Mouse (Mus musculus): ENCODE measurements around the gene Gm44965. TPM values are rescaled to one million over a fixed set of nuclear protein-coding genes. Genes with fewer than 3 reads are reported as not detected.
"Not testable (repeated sequence)": the region's sequence is repeated elsewhere in the genome, so short reads cannot be mapped to it uniquely, and the experiment has no call there.

Gm44965 gene
- polyA plus RNA-seq, 1 experiment from 2014 or later, result not detected

GRCm38 (mm10) chr6:48610657-48611056 is 16.9 kb downstream of the Gm44965 start:
- Histone ChIP-seq H3K4me3 (no peak overlapping the region), H3K4me2 (replicated peaks) (no peak overlapping the region), H3K27me3 (no peaks in the 10 kb centered on the region), H3K36me3 (peaks cover 24% of the 10 kb centered on the region), H3K27ac (replicated peaks) (no peak overlapping the region), H3K9me3 (no peaks in the 10 kb centered on the region), H3K4me1 (no peaks in the 10 kb centered on the region), H3K9ac (replicated peaks) (no peak overlapping the region)
- 82% methylated on average over 3 of the region's 3 CpGs for WGBS
- ATAC-seq (replicated peaks), result no peak

DNA sequence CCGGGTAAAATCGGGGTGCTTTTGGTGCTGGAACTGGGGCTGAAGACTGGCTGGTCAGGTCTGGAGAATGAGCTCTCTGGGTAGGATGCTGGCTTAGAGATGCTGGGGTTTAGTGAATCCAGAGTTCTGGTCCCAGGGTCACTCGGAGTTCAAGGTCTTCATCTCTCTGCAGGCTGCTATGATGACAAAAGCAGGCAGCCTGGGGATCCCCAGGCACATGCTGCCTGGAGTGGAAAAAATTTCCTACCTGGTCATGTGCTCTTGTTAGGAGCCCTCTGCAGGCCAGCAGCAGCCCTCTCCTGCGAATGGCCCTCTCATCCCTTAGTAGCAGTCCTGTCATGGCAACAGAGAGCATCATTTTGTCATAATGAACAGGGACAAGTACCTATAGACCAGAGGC is 19.7 kb downstream of the Gm44965 start:
- H3K27ac ChIP-seq (replicated peaks), result no peak overlapping the region
- no peak for ATAC-seq (replicated peaks)
- H3K4me1 ChIP-seq, result no peaks in the 10 kb centered on the region
- peaks cover 24% of the 10 kb centered on the region for H3K36me3 ChIP-seq
- H3K4me3 ChIP-seq, result no peak overlapping the region
- H3K27me3 ChIP-seq, result no peaks in the 10 kb centered on the region
- 88% methylated on average over 4 of the region's 4 CpGs for whole genome bisulfite sequencing
- no peak overlapping the region for H3K9ac ChIP-seq (replicated peaks)
- H3K9me3 ChIP-seq, result no peaks in the 10 kb centered on the region
- no peak overlapping the region for H3K4me2 ChIP-seq (replicated peaks)

DNA sequence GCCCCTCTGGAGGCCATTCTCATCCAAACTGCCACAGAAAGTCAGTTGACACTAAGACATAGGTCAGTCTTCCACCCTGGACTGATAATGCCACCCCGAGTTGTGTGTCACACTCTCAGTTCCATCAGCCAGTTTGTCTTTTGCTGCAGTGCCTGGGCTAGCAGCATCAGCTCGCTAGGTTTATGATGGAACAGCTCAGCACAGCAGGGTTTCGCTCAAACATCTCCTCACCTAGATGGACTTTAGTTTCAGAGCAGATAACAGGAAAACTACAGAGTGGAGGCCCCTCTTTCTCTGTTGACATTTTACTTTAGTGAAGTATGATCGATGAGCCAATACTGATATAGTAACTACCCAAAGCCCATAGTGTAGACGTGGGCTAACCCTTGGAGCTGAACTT is 21.0 kb downstream of the Gm44965 start:
- Histone ChIP-seq H3K9ac (replicated peaks) (no peak overlapping the region), H3K4me2 (replicated peaks) (no peak overlapping the region), H3K36me3 (peaks cover 31% of the 10 kb centered on the region), H3K9me3 (no peaks in the 10 kb centered on the region), H3K27me3 (no peaks in the 10 kb centered on the region), H3K4me1 (no peaks in the 10 kb centered on the region), H3K4me3 (no peak overlapping the region), H3K27ac (replicated peaks) (no peak overlapping the region)
- no peak for ATAC-seq (replicated peaks)
- WGBS, result 93% methylated on average over 5 of the region's 5 CpGs

DNA sequence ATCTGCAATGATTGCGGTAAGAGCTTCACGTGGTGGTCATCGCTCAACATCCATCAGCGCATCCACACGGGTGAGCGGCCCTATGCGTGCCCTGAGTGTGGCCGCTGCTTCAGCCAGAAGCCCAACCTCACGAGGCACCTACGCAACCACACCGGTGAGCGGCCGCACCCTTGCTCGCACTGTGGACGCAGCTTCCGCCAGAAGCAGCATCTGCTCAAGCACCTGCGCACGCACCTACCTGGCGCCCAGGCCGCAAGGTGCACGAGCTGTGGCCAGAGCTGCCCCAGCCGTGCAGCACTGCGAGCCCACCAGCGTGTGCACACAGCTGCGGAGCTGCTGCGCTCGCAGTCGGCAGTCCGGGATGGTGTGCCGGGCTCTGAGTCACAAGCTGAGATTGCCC is 26.3 kb downstream of the Gm44965 start:
- Histone ChIP-seq H3K9me3 (no peaks in the 10 kb centered on the region), H3K4me2 (replicated peaks) (no peak overlapping the region), H3K36me3 (peaks cover 24% of the 10 kb centered on the region), H3K27me3 (no peaks in the 10 kb centered on the region), H3K4me3 (no peak overlapping the region), H3K4me1 (no peaks in the 10 kb centered on the region), H3K9ac (replicated peaks) (no peak overlapping the region), H3K27ac (replicated peaks) (no peak overlapping the region)
- ATAC-seq (replicated peaks), result no peak
- WGBS, result 91% methylated on average over 30 of the region's 30 CpGs

DNA sequence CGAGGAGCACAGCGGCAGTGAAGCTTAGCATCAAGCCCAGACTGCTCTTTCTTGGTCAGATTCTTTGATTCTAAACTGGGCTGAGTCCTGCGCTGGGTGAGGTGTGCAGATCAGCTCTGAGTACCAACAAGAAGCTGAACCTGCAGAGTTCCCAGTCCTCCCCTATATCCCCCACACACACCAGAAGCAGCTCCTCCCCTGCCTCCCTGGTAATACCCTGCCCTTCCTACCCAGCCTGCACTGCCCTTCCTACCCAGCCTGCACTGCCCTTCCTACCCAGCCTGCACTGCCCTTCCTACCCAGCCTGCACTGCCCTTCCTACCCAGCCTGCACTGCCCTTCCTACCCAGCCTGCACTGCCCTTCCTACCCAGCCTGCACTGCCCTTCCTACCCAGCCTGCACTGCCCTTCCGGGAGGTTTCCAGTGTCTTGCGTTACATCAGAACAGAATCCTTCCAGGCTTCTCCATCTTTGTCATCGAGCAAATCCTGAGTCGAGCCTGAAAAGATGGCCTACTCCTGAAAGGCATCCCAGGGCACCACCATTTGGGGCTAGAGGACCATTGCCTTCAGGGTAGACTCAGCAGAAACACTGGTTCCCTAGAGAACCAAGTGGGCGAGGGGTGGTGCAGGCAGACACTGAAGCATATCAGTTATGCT is 28.6 kb downstream of the Gm44965 start:
- not testable (repeated sequence) for H3K9me3 ChIP-seq; H3K4me3 ChIP-seq; ATAC-seq (replicated peaks); H3K9ac ChIP-seq (replicated peaks); H3K4me2 ChIP-seq (replicated peaks); H3K27ac ChIP-seq (replicated peaks); H3K27me3 ChIP-seq
- 85% methylated on average over 8 of the region's 8 CpGs for WGBS
- peaks cover 11% of the 10 kb centered on the region for H3K4me1 ChIP-seq
- peaks cover 19% of the 10 kb centered on the region for H3K36me3 ChIP-seq

DNA sequence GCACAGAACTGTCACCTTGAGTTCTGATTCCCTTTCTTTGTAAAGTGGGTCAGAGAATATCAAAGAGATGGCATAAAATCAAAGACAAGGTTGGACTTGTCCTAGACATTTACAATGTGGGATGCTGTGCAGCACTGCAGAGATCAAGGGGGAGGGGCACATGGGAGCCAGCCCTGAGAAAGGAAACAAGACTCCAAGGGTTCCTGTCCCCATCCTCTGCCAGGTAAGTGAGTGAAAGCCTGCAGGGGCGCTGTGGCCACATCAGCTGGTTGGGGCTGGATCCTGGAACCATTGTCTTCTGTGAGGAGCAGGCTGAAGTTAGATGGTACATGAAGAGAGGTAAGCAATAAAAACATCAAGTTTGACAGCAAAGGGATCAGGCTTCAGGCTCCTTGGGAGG is 29.7 kb downstream of the Gm44965 start:
- Histone ChIP-seq H3K4me1 (peaks cover 16% of the 10 kb centered on the region), H3K36me3 (peaks cover 19% of the 10 kb centered on the region), H3K4me3 (no peak overlapping the region), H3K9me3 (no peaks in the 10 kb centered on the region), H3K27ac (replicated peaks) (no peak overlapping the region), H3K4me2 (replicated peaks) (no peak overlapping the region), H3K27me3 (peaks cover 14% of the 10 kb centered on the region), H3K9ac (replicated peaks) (no peak overlapping the region)
- no peak for ATAC-seq (replicated peaks)
- WGBS, result 28% methylated on average over 1 of the region's 1 CpGs

- Histone ChIP-seq H3K27me3 (peaks cover 18% of the 10 kb centered on the region), H3K4me1 (peaks cover 19% of the 10 kb centered on the region), H3K4me3 (peak within 1 kb of the TSS; percentile 49), H3K9me3 (no peaks in the 10 kb centered on the region), H3K9ac (replicated peaks) (peak within 1 kb of the TSS; percentile 50), H3K4me2 (replicated peaks) (peak within 1 kb of the TSS; percentile 76), H3K27ac (replicated peaks) (no peak within 1 kb of the TSS), H3K36me3 (no peaks in the 10 kb centered on the region)
- no peak for ATAC-seq (replicated peaks)
- WGBS, result 21% methylated on average over 8 of the region's 8 CpGs
Observed at GRCm38 (mm10) chr6:48626464-48626863, 32.7 kb downstream of the Gm44965 start, which contains the start of gene AI854703. Gene AI854703, plus strand, starts transcription at chr6:48626764.

DNA sequence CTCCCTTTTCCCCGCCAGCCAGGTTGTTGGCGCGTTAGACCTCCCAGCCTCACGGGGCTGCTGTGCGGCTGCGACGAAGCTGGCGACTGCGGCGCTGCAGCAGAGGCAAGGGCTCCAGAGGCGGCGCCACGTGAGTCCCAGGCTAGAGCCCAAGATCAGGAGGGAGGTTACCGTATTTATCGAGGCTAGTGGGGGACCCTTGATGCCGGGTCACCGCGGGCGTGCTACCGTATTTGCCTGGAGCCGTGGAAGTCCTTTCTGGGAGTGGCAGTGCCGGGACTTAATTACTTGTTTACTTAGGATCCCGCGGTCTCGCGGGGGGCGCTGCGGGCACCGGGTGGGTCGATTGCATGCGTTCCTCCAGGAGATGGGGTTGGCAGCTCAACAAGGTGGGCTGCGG is 33.2 kb downstream of the Gm44965 start:
- Histone ChIP-seq H3K4me1 (peaks cover 19% of the 10 kb centered on the region), H3K27ac (replicated peaks) (no peak overlapping the region), H3K9ac (replicated peaks) (peak overlapping the region; percentile 50), H3K36me3 (no peaks in the 10 kb centered on the region), H3K27me3 (peaks cover 18% of the 10 kb centered on the region), H3K4me3 (peak overlapping the region; percentile 49), H3K4me2 (replicated peaks) (peak overlapping the region; percentile 76), H3K9me3 (no peaks in the 10 kb centered on the region)
- WGBS, result under 1% methylated on average over 32 of the region's 32 CpGs
- ATAC-seq (replicated peaks), result peak; percentile 36; the same call in 1 of the 2 replicates

DNA sequence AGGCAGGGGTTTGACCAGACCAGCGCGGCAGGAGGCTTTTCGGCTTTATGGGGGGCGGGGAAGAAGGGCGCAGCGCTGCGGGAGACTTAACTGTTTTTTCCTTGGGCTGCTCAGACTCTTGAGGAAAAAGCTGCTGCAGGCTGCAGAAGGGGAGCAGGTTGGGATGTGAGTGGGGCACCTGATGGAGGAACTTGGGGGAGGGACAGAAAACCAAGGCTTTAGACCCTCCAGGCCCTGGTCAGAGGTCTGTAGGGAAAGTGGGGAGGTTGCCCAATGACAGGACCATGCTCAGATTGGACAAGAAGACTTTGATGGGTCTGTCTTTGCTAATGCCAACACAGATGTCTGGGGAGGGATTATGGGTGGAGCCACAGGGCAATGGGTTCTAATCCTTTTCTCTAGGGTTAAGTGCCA is 33.8 kb downstream of the Gm44965 start:
- H3K4me2 ChIP-seq (replicated peaks), result peak overlapping the region; percentile 76
- no peaks in the 10 kb centered on the region for H3K36me3 ChIP-seq
- peaks cover 18% of the 10 kb centered on the region for H3K27me3 ChIP-seq
- WGBS, result 8% methylated on average over 7 of the region's 7 CpGs
- H3K9me3 ChIP-seq, result no peaks in the 10 kb centered on the region
- ATAC-seq (replicated peaks), result 0 out of 2 replicates have a peak, but pooled peaks have one; percentile 9
- peaks cover 19% of the 10 kb centered on the region for H3K4me1 ChIP-seq
- peak overlapping the region; percentile 50 for H3K9ac ChIP-seq (replicated peaks)
- no peak overlapping the region for H3K27ac ChIP-seq (replicated peaks)
- peak overlapping the region; percentile 49 for H3K4me3 ChIP-seq

DNA sequence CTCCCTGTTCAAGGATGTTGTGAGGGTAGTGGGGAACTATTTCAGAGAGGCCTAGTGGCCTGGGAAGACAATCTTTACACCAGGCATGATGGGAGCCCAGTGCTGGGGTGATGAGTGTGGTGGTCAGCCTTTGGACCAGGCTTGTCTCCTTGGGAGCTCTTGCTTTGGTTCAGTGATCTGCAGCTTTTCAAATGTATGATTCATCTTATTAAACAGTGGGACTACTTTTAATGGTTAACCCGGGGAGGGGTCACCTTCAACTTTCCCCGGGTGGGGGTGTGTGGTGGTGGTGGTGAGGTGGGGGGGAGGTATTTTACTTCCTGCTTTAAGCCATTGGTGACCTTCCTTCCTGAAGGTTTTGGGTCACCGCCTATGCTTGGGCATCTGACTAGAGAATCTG is 34.6 kb downstream of the Gm44965 start:
- Histone ChIP-seq H3K27me3 (peaks cover 18% of the 10 kb centered on the region), H3K4me2 (replicated peaks) (no peak overlapping the region), H3K36me3 (no peaks in the 10 kb centered on the region), H3K27ac (replicated peaks) (no peak overlapping the region), H3K9me3 (no peaks in the 10 kb centered on the region), H3K4me3 (no peak overlapping the region), H3K9ac (replicated peaks) (no peak overlapping the region), H3K4me1 (peaks cover 19% of the 10 kb centered on the region)
- 85% methylated on average over 3 of the region's 3 CpGs for WGBS
- ATAC-seq (replicated peaks), result no peak

DNA sequence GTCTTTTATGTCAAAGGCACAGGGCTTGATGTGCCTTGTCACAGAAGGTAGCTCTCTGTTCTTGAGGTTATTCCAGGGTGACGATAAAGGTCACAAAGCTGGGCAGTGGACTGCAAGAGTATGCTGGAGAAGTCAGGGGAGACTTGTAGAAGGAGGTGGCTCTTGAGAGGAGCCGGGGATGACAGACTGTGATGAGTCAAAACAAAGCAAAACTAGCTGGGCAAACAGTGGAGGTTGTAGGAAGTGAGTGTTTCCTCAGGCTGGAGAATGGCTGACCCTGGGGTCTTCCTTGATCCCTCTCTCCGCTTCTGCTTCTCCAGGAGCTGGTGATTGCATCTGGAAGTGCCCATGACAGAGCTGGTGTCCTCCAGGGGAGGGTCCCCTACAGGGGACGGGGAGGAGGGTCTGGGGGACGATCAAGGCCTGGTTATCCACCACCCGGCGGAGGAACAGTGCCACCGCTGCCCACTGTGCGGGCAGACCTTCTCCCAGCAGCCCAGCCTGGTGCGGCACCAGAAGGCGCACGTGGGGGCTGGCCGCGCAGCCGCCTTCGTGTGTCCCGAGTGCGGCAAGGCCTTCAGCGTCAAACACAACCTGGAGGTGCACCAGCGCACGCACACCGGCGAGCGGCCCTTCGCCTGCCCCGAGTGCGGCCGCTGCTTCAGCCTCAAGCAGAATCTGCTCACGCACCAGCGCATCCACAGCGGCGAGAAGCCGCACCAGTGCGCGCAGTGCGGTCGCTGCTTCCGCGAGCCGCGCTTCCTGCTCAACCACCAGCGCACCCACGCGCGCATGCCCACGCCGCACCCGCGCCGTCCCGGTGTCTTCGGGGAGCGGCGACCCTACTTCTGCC is 35.3 kb downstream of the Gm44965 start:
- Histone ChIP-seq H3K9me3 (no peaks in the 10 kb centered on the region), H3K4me1 (peaks cover 19% of the 10 kb centered on the region), H3K27ac (replicated peaks) (peak overlapping the region; percentile 37), H3K4me2 (replicated peaks) (peak overlapping the region; percentile 91), H3K4me3 (peak overlapping the region; percentile 54), H3K36me3 (no peaks in the 10 kb centered on the region), H3K27me3 (peaks cover 18% of the 10 kb centered on the region), H3K9ac (replicated peaks) (peak overlapping the region; percentile 66)
- peak; percentile 65 for ATAC-seq (replicated peaks)
- 13% methylated on average over 54 of the region's 54 CpGs for WGBS

DNA sequence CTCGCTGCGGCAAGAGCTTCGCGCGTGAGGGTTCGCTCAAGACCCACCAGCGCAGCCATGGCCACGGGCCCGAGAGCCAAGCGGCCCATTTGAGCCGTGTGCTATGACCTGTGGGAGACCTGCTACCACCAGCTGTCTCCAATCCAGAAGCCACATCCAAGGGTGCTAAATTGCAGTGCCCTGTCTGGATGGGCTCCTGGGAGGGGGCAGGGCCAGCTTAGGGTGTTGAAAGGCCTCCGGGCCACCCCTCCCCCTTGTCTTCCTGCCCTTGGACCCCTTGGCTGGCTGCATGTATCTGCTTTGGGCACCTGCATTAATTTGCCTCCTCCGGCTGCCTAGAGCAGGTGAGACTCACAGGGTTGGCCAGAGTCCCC is 35.9 kb downstream of the Gm44965 start:
- peaks cover 19% of the 10 kb centered on the region for H3K4me1 ChIP-seq
- H3K9ac ChIP-seq (replicated peaks), result peak overlapping the region; percentile 66
- H3K27ac ChIP-seq (replicated peaks), result peak overlapping the region; percentile 37; the same call in 1 of the 2 replicates
- WGBS, result 20% methylated on average over 13 of the region's 13 CpGs
- no peaks in the 10 kb centered on the region for H3K9me3 ChIP-seq
- H3K4me3 ChIP-seq, result peak overlapping the region; percentile 54
- peak overlapping the region; percentile 91 for H3K4me2 ChIP-seq (replicated peaks)
- peak; percentile 7; the same call in 1 of the 2 replicates for ATAC-seq (replicated peaks)
- no peaks in the 10 kb centered on the region for H3K36me3 ChIP-seq
- H3K27me3 ChIP-seq, result peaks cover 18% of the 10 kb centered on the region
